Mouse (Mus musculus) erythroblast, embryonic 14.5 days (primary cell): Measurements from ENCODE around the gene Spin2e.
"Not testable (repeated sequence)": the region's sequence is repeated elsewhere in the genome, so short reads cannot be mapped to it uniquely, and the experiment has no call there.

ENCODE experiments used
- GATA1 ChIP-seq: IDR thresholded peaks from 2 replicates; pipeline ENCODE4 v1.6.1; 2012; ENCODE audit warnings: low read length, inconsistent platforms, mixed read lengths
- TAL1 ChIP-seq: IDR thresholded peaks from 3 replicates; pipeline ENCODE4 v1.6.1; 2012; ENCODE audit warnings: low read length, inconsistent platforms, mixed read lengths

GRCm38 (mm10) chrX:31618820-31619219 lies at the start of gene Spin2e:
- not testable (repeated sequence) for TF ChIP-seq TAL1, GATA1
